Mouse (Mus musculus): ENCODE data around the gene Ptpa.

Ptpa gene

DNA sequence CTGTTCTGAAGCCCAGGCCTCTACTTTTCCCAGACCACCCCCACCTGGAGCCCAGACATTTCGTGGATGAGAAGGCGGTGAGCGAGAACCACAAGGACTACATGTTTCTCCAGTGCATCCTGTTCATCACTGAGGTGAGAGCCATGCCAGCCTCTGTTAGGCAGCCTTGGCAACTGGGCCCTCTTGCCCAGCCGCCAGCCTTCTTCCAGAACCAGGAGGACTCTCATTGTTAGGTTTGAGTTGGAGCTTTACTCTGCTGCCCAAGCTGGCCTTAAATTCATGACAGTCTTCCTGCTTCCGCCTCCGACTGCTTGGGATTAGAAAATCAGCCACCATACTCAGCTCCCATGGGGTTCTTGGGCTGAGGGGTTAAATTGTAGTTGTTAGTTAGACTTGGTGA, 23.8 kb downstream of the Ptpa start:
- no peak for DNase-seq

DNA sequence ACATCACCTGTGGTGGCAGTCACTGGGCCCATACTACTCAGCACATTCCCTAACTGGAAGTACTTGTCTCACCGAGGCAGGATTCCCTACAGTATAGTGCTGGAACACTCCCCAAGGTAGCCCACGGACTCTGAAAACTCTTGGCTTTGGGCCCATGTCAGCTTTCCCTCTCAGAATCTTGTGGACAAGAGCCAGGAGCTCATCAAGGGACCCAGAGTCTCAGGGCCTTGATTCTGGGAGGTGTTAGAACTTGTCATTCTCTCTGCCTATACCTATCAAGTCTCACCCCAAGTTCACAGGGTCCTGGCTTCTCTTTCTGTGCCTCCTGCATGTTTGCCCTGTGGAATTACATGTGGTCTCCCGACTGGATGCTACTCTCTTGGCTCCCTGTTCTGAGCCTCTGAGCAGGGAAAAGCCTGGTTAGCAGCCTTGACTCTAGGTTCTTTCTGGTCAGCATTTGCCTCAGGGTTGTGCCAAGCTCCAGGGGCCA, 24.4 kb downstream of the Ptpa start:
- peak; percentile 56 to 64 for DNase-seq

DNA sequence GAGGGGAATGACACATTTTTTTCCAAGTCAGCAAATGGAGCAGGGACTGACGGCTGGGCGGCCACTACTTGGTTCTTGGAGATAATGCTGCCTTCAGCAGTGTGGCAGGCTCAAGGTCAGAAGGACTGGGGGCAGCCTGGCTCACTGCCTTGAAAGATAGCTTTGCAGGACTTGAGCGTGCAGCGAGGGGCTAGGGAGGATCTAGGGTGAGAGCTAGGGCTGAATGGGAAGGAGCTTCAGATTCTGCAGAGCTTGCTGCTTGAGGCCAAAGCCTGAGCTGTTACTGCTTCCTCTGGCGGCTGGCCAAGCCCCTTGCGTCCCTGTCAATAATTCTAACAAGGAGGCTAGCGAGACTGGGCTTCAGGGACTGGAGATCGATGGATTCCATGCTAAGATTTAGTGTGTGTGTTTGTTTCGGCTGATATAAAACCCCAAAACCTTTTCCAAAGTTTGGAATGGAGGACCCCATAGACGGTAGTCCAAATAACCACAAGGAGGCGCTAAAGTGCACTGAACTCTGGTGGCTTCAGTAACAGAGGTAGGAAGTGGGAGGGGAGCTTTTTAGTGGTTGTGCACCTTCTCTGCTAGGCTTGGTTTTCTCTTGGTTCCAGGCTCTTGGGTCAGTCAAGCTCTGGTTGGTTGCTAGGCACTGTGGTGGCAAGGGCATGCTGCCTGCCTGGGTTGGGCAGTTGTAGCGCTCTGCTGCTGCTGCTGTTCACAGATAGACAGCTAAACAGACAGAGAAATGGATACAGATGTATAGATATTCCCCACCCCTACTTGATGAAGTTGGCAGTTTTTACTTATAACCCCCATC, 25.1 kb downstream of the Ptpa start:
- DNase-seq, result peak; percentile 86 to 87

- DNase-seq, result peak; percentile 82 to 92
Measured at GRCm38 (mm10) chr2:30441518-30442497, 26.0 kb downstream of the Ptpa start.

DNA sequence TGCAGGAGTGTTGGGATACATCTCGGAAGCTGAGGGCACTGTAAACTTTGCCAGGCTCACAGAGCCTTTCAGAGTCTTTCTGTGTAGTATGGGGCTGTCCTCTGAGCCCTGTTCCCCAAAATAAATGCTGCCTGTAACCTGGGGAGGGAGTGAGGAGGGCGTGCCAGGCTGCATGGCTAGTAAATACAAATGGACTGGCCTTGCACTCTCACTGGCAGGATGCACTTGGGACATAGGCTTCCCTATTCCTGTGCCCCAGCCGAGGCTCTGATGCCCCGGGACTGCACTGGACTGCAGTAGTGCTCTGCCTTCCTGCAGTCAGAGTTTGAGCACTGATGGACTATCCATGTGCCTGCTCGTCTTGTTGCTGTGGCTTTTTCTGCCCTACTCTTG, 26.7 kb downstream of the Ptpa start:
- peak in 1 of 2 experiments; percentile 21 for DNase-seq

- DNase-seq, result no peak
Measured at GRCm38 (mm10) chr2:30443281-30443680, 27.4 kb downstream of the Ptpa start.

DNA sequence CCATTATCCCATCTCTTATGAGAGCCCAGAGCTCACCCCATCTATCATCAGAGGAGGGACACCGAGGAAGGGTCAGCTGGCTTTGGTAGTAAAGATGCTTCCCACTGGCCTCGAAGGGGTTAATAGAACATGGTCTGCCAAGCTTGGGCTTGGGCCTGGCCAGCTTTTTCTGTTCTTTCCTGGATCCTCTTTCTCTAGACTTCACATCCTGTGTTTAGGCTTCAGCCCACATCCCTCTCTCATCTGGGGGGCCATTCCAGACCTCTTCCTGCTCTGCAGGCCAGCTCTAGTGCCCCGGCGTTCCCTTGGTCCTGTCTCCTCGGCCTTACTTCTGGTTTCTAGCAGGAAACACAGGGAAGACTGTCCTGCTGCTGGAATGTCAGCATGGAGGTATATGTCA, 28.2 kb downstream of the Ptpa start:
- DNase-seq, result no peak

GRCm38 (mm10) chr2:30444450-30444849, 28.6 kb downstream of the Ptpa start:
- no peak for DNase-seq

GRCm38 (mm10) chr2:30445312-30445711, 29.5 kb downstream of the Ptpa start:
- DNase-seq, result peak; percentile 73 to 76

DNA sequence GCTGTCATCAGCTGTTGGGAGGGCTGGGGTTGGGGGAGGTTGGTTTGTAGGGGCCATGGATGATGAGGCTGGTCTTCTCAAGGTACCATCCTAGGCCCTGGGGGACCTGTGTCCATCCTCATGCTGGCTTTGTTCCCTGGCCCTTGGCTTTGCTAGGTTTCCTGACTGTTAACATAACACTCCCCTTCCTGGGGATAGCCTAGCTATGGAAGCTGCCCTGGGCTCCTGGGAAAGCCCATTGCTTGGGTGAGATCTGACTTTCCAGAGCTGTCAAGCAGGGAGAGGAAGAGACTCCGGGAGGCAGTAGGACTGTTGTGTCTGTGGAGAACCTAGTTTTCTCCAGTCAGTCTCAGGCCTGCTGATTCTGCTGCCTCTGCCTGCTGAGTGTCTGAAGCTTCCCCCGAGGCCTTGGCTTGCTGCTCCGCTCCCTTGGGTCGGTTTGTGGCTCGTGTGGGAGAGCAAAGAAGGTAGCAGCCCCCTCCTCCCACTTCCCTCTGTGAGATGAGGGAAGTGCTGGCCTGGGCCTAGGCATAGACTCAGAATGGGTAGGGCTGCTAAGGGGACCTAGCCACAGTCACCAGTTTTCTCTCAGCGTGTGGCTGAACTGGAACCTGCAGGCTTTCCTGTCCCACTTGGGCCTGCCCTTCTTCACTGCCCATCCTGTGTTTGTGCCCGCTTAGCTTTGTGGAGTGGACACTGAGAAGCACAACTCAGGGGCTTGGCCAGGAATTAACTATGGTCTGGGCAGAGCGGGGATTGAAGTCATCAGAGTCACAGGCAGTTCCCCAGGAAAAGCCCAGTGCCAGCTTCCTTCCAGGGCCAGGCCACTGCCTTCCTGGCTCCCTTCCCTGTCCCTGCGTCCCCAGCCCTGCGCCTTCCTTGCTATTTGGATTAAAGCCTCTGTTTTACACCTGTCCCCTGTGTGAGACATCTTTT, 31.3 kb downstream of the Ptpa start:
- peak in 1 of 2 experiments; percentile 50 for DNase-seq

- no peak for DNase-seq
Measured at GRCm38 (mm10) chr2:30448371-30448770, 32.5 kb downstream of the Ptpa start.

GRCm38 (mm10) chr2:30450530-30450929, 34.7 kb downstream of the Ptpa start:
- no peak for DNase-seq

GRCm38 (mm10) chr2:30451525-30451924, 35.7 kb downstream of the Ptpa start:
- peak in 1 of 2 experiments; percentile 24 for DNase-seq

DNA sequence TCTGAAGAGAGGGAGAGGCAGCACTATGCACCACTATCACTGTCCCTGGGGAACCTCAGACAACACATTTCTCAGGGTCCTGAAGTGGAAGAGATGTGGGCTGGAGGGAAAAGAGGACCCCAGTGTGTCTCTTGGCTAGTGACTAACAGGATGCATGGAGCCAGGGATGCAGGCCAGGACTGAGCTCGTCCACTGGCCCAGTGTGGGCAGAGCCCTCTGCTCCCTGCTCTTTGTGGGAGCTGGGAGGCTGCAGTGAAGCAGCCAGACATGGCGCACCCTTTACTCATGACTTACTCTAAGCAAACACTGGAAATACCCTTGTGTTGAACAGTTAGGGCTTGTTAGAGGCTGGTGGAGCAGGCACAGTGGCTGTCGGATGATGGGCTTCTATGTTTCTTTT, 37.7 kb downstream of the Ptpa start:
- no peak for DNase-seq

DNA sequence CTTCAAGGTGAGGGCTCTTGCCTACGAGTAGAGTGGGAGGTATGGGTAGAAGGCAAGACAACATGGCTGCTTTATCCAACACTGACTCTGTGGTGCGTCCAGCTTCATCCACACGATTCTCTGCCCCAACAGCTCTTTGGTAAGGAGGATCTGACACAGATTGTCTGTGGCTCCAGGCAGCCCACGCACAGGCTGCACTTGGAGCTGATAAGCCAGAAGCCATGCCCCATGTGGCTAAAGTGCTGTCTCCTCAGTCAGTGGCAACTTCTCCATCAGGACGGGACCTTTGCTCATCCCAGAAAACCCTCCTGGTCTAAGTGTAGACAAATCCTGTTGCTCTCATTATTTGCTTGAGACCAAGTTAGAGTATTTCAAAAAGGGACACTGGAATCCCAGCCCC, 38.7 kb downstream of the Ptpa start:
- no peak for DNase-seq

DNA sequence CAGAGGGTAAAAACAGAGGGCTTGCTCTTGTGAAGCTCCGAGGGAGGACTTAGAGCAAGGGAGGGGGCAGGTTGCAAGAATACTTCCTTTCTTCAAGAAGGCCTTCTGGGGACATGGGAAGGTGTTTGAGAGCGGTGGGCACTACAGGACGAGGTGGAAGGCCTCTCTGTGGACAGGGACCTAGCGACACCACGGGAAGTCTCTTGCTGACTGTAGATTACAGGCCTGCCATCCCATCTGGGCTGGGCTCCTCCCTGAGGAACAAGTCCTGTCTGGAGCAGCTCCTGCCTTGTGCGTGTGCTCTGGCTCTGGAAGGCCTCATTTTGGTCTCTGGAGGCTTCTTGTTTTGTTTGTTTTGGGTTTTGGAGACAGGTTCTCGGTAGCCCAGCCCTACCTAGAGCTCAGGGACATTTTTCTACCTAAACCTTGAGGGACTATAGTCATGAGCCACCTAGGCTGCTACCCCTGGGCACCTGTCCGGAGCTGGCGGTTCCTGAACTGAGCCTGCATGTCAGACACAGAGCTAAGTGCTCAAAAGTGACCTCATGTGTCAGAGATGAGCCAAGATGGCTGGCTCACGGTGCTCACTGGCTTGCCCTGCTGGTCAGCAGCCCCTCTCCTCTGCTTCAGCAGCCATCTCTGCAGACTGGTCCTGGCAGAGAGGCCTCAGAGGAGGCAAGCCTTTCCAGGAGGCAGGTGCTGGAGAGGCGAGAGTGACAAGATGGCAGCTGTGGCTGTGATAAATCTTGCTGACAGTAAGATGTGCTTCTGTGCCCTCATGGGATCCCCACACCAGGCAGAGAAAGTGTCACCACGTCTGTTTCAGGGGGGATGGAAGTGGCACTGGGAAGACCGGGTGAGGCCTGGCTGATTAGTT, 40.5 kb downstream of the Ptpa start:
- DNase-seq, result no peak

DNA sequence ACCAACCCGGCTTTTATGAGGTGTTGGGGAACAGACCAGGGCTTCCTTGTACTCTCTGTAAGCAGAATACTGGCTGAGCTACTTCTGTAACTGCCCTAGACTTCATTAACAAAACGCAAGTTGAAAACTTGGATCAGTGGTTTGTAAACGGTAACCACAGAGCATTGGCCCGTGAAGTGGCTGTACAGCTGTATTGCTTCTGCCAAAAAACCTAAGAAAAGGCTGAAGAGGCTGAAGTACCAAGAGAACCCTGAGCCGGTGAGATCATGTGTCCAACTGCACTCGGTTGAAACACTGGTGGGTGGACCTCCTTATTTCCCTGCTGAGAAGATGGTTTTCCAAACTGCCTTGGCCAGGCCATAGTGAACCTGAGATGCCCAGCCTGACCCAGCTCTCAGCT, 42.5 kb downstream of the Ptpa start:
- DNase-seq, result peak; percentile 62 to 83

DNA sequence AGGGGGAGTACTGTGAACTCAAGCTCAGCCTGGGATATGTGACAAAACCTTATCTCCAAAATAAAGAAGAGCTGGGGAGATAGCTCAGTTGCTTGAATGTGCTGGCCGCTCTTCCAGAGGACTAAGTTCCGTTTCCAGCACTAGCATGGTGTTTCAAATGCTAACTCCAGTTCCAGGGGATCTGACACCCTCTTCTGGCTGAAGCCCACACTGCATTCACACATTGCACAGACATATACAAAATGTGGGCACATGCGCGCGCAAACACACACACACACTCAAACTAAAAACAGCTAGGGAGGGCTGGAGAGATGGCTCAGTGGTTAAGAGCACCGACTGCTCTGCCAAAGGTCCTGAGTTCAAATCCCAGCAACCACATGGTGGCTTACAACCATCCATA, 43.4 kb downstream of the Ptpa start:
- no peak for DNase-seq

GRCm38 (mm10) chr2:30463341-30463761, 47.5 kb downstream of the Ptpa start:
- DNase-seq, result peak; percentile 62 to 76

DNA sequence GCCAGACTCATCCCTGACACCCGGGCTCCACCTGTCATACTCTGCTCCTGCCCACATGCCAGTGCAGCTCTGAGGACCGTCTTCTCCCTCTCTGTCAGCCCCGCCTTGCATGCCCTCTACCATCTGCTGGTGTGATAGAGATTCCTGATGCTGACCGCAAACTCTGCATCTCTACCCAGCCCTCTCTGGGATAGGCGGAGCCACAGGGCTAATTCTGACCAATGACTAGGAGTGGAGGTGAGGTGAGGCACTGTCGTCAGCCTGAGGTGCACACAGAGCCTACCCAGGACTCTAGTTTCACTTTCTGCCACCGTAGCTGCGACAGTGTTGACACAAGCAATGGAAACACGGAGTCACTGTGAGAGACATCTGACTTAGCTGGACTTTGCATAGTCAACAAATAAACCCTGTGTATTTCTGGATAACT, 48.1 kb downstream of the Ptpa start:
- DNase-seq, result peak; percentile 79 to 84

GRCm38 (mm10) chr2:30464411-30464810, 48.6 kb downstream of the Ptpa start:
- DNase-seq, result no peak

Measured in kidney, postnatal 36 days (tissue).